Mouse (Mus musculus) v-Abl transformed pro-B cells (cell line): ENCODE results near the gene Numa1.

Experiments
- in situ Hi-C, 2 experiments: fragments of 400-800 bp; cut with MboI; formaldehyde crosslinking; loops; one replicate each; pipeline ENCODE4 v1.15.1; 2025; ENCODE audit not compliant: unreplicated experiment in 2 of 2

Gene Numa1

GRCm38 (mm10) chr7:101970821-101971461 is 37.0 kb downstream of the Numa1 start:
- in situ Hi-C loops, result loop anchor here in 1 of 2 experiments (10.0 kb wide), 1 partner anchor 46 kb away; no protein-coding TSS in a partner anchor

- in situ Hi-C loops, result loop anchor here in 1 of 2 experiments (10.0 kb wide), 1 partner anchor 47 kb away; no protein-coding TSS in a partner anchor
These were observed 37.8 kb downstream of the Numa1 start for GRCm38 (mm10) chr7:101971721-101972120.

DNA sequence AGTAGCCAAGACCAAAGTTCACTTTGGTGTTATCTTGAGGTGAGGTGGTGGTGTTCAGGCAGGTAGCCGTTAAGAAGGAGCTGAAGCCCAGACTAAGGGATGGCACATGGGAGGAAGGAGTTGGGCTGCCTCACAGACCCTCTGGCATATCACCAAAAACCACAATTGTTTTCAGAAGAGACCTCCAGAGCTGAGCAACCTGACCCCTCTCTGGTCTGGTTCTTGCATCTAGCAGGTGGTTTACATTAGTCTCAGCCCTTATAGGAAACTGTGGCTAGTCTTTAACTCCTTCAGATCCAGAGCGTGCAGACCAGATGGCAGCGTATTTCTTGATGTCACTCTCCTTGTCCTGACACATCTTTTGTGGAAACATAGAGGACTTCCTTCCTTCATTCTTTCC is 39.8 kb downstream of the Numa1 start:
- in situ Hi-C loops, result loop anchor here in 1 of 2 experiments (10.0 kb wide), 1 partner anchor 49 kb away; no protein-coding TSS in a partner anchor

GRCm38 (mm10) chr7:101974505-101974904 is 40.6 kb downstream of the Numa1 start:
- in situ Hi-C loops, result loop anchor here in 1 of 2 experiments (10.0 kb wide), 1 partner anchor 50 kb away; no protein-coding TSS in a partner anchor

- in situ Hi-C loops, result no loop called here
These were observed 48.8 kb downstream of the Numa1 start for GRCm38 (mm10) chr7:101982735-101983134.

GRCm38 (mm10) chr7:101985081-101985480 is 51.2 kb downstream of the Numa1 start:
- in situ Hi-C loops, result no loop called here

DNA sequence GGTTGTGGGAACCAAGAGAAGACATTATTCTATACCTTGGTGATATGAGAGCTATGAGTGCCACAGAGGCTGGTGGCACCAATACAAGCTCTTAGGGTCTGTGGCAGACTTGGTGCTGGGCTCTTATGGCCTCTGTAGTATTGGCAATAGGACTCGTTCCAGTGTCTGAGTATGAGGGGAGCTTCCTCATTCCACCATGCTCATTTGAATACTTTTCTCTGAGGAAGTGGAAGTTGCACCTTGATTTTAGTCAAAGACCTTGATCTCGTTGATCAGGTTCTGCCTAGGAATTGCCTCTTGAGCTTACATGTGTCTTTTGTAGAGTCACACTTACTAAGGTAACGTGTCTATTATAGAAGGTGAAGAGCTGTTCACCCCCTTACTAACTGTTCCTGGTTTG is 60.3 kb downstream of the Numa1 start:
- in situ Hi-C loops, result no loop called here

- in situ Hi-C loops, result loop anchor here (5.0 kb wide), 2 partner anchors 69 to 79 kb away; partner anchors contain the start of genes Rnf121 (in 1 of the 2), Xndc1 (in 1 of the 2) and Xntrpc (in 1 of the 2)
These were observed 64.5 kb downstream of the Numa1 start for GRCm38 (mm10) chr7:101998194-101998927.

DNA sequence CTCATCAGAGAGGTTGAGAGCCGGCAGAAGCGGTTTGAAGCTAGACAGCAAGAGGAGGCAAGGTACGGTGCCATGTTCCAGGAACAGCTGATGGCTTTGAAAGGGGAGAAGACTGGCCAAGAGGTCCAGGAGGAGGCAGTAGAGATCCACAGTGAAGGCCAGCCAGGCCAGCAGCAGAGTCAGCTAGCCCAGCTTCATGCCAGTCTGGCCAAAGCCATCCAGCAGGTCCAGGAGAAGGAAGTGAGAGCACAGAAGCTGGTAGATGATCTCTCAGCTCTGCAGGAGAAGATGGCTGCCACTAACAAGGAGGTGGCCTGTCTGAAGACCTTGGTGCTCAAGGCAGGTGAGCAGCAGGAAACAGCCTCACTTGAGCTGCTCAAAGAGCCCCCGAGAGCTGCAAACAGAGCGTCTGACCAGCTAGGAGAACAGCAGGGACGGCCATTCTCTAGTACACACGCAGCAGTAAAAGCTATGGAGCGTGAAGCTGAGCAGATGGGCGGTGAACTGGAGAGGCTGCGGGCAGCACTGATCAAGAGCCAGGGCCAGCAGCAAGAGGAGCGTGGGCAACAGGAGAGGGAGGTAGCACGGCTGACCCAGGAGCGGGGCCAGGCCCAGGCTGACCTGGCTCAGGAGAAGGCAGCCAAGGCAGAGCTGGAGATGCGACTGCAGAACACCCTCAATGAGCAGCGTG is 65.7 kb downstream of the Numa1 start:
- in situ Hi-C loops, result loop anchor here (5.0 to 10.0 kb wide), 3 partner anchors 68 to 85 kb away; partner anchors contain the start of genes Rnf121 (in 1 of the 2), Xndc1 (in 1 of the 2) and Xntrpc (in 1 of the 2)

- in situ Hi-C loops, result loop anchor here in 1 of 2 experiments (10.0 kb wide), 1 partner anchor 85 kb away; no protein-coding TSS in a partner anchor
These were observed 66.4 kb downstream of the Numa1 start for GRCm38 (mm10) chr7:102000296-102000695.

GRCm38 (mm10) chr7:102000921-102001630 is 67.2 kb downstream of the Numa1 start:
- in situ Hi-C loops, result loop anchor here in 1 of 2 experiments (10.0 kb wide), 1 partner anchor 86 kb away; no protein-coding TSS in a partner anchor

DNA sequence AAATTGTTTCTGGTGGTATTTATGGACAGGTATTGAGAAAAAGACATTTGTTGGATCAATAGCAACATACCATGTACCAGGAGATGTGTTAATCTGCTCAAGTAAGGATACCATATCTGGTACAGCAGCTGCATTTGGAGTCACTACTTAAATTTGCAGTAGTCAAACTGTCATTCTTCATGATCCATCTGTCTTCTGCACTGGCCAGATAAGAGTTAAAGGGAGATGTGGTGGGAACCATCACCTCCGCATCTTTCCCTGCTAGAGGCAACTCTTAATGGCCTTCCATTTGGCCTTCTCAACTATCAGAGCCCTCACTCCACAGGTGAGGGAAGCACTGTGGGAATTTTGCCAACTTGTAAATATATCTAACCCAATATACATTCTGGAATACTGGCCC is 72.6 kb downstream of the Numa1 start:
- in situ Hi-C loops, result loop anchor here in 1 of 2 experiments (10.0 kb wide), 1 partner anchor 92 kb away; no protein-coding TSS in a partner anchor

DNA sequence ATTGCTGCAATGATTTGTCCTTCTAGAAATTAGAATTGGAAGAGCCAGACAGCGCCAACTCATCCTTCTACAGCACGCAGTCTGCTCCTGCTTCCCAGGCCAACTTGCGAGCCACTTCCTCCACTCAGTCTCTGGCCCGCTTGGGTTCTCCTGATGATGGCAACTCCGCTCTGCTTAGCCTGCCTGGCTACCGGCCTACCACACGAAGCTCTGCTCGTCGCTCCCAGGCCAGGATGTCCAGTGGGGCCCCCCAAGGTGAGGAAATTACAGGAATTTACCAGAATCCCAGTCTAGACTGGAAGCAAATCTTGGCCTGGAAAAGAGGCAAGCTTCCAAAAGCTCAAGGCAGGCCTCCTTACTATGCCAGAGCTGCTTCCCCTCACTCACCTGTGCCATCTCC is 77.9 kb downstream of the Numa1 start:
- in situ Hi-C loops, result no loop called here

GRCm38 (mm10) chr7:102013416-102013815 is 79.5 kb downstream of the Numa1 start:
- in situ Hi-C loops, result no loop called here

DNA sequence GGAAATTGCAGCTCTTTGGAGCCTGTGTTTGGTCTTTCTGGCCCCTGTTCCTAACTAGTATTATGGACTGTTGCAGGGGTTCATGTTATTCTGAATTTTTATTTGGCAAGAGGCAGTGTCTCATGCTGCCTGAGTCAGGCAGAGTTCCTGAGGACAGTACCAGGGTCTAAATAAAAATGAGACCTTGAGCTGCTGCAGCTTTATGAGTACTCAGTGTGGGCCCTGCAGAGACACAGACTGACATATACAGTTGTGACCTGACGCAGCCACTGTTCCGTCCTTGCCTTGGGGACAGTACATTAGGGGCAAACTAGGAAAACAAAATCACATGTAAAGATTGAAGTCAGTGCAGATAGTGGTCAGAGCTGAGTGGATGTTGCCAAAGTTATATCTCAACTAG is 81.1 kb downstream of the Numa1 start:
- in situ Hi-C loops, result no loop called here

DNA sequence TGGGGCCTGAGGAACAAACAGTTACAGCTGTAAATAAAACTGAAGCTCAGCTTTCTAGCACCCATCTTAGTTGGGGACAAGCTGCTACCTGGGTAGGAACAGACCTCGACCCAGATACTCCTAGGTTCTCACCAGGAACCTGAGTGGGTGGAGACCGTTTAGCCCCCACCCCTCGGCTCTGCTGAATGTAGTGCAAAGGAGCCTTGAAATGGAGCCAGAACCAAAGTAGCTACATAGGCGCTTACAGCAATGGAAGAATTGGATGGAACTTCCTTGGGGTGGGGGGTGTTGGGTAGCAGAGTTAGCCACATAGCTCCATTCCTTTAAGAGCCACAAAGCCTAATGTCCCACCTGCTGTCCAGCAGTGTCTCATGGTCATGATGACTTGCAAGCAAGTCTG is 83.0 kb downstream of the Numa1 start:
- in situ Hi-C loops, result no loop called here

GRCm38 (mm10) chr7:102017452-102017851 is 83.5 kb downstream of the Numa1 start:
- in situ Hi-C loops, result no loop called here

GRCm38 (mm10) chr7:102018034-102018433 is 84.1 kb downstream of the Numa1 start:
- in situ Hi-C loops, result no loop called here

- in situ Hi-C loops, result no loop called here
These were observed 84.7 kb downstream of the Numa1 start, which contains the start of gene Il18bp for GRCm38 (mm10) chr7:102018590-102018989. Gene Il18bp, minus strand, starts transcription at chr7:102018690.

GRCm38 (mm10) chr7:102019362-102019761 is 85.5 kb downstream of the Numa1 start:
- in situ Hi-C loops, result no loop called here
